Mouse (Mus musculus): ENCODE measurements around the gene Clcn5.

GRCm38 (mm10) chrX:7146156-7146555 lies 173.0 kb downstream of the Clcn5 start:
- TF ChIP-seq CTCF (IDR thresholded peaks at IDR 0.05; ENCODE audit: low read depth, low read length) (no peak), POLR2A (IDR thresholded peaks at IDR 0.05; ENCODE audit: extremely low read depth, insufficient read depth, low read length) (no peak)

Measured in liver, adult 2 months (tissue).